Mouse (Mus musculus): ENCODE results near the gene Sppl3. TPM values are rescaled to one million over a fixed set of nuclear protein-coding genes. Genes with fewer than 3 reads are reported as not detected.
A peak's percentile ranks its signal among the peaks of the same experiment; 100 is the strongest.

Sppl3 gene
- polyA plus RNA-seq (2014; fragmentation: Nextera tagmentation; extraction: Ambion mirVana): 35.1 and 39.9 TPM in 2 replicates

DNA sequence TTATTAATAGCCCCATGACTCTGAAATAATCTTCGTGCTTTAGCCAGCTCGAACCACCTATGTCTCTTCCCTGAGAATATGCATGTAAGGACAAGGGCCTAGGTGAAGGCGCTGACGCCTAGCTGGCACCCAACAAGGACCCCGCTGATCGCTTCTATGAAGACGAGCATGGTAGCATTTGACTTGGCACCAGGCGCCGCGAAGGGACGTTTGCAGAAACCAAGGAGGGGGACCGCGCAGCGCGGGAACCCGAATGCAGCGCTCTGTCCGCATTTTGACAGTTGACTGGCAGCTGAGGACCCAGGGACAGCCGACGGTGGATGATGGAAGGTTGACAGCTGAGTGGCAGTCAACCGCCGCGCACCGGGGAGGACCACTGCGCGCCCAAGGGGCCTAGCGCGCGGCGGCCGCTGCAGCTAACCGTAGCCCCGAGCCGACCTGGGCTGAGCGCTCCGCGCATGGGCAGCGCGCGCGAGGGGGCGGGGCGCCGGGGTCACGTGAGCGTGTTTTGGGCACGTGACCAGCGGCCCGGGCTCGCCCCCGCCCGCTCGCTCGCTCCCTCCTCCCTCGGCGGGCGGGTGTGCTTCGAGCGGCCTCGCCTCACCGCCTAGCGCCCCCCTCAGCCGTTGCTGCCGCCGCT, at the start of gene Sppl3:
TSS of gene Sppl3 (plus strand) at position 561 of the 640 bp plus-strand sequence.
- Histone ChIP-seq H3K36me3 (ENCODE audit: control insufficient read depth, insufficient read depth, low read length) (no peaks in the 10 kb centered on the region), H3K27me3 (ENCODE audit: control insufficient read depth, insufficient read depth, low read length) (no peaks in the 10 kb centered on the region), H3K9me3 (ENCODE audit: control insufficient read depth, low read length) (no peaks in the 10 kb centered on the region), H3K27ac (replicated peaks in 1 of 2; ENCODE audit: control insufficient read depth in 1 of 2, insufficient read depth in 1 of 2, low read depth in 2 of 2, low read length in 2 of 2) (peak within 1 kb of the TSS; percentile 73 to 92), H3K4me2 (ENCODE audit: low read length) (peak within 1 kb of the TSS; percentile 89), H3K9ac (ENCODE audit: low read length) (peak within 1 kb of the TSS; percentile 97), H3K4me3 (ENCODE audit: control insufficient read depth in 1 of 2, insufficient read depth in 1 of 2, low read depth in 1 of 2, low read length in 2 of 2) (peak within 1 kb of the TSS; percentile 99), H3K4me1 (ENCODE audit: control insufficient read depth in 2 of 2, insufficient read depth in 2 of 2, low read length in 2 of 2) (peaks cover 13 to 37% of the 10 kb centered on the region in 2 experiments)
- 1% methylated on average over 44 of the region's 65 CpGs for WGBS
- ATAC-seq (ENCODE audit: insufficient number of reproducible peaks, insufficient read depth, low FRiP score, low read depth): peak; percentile 87

DNA sequence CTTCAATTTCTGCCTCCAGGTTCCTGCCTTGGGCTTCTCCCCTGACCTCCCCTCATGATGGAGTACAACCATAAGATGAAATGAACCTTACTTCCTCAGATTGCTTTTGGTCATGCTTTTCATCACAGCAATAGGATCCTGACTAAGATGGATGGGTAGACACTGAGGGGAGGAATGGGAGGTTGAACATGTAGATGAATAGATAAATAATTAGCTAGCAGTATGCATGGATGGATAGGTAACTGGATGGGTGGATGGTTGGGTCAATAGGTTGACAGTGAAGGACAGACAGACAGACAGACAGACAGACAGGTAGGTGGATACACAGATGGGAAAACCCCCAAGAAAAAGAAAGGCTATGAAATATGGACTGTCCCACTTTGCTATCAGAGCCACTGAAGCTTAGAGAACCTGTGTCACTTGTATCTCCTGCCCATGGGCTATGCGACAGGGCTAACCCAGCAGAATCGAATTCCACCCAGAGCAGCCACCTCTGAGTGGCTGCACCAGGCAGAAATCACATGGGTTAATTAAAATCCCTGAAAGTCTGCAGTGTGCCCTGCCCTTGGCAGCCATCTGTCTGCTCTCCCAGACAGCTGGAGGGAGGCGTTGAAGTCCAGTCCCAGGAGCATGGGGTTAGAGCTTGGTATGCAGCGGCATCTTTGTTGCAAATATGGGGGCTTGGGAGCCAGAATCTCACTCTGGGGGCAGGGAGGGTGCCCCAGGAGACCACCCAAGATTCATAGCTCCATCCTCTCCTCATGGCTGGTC, 49.2 kb upstream of the Sppl3 start:
- no peaks in the 10 kb centered on the region for H3K27me3 ChIP-seq (ENCODE audit: control insufficient read depth, insufficient read depth, low read length)
- no peaks in the 10 kb centered on the region for H3K36me3 ChIP-seq (ENCODE audit: control insufficient read depth, insufficient read depth, low read length)
- no peak overlapping the region for H3K27ac ChIP-seq (replicated peaks in 1 of 2; ENCODE audit: control insufficient read depth in 1 of 2, insufficient read depth in 1 of 2, low read depth in 2 of 2, low read length in 2 of 2)
- no peak overlapping the region for H3K4me2 ChIP-seq (ENCODE audit: low read length)
- H3K9ac ChIP-seq (ENCODE audit: low read length): no peak overlapping the region
- no peak for ATAC-seq (ENCODE audit: insufficient number of reproducible peaks, insufficient read depth, low FRiP score, low read depth)
- 43% methylated on average over 4 of the region's 4 CpGs for WGBS
- H3K4me1 ChIP-seq (ENCODE audit: control insufficient read depth in 2 of 2, insufficient read depth in 2 of 2, low read length in 2 of 2): peaks cover 9 to 16% of the 10 kb centered on the region in 2 experiments
- H3K9me3 ChIP-seq (ENCODE audit: control insufficient read depth, low read length): 0 out of 2 replicates have a peak, but pooled peaks cover 4% of the 10 kb centered on the region
- no peak overlapping the region for H3K4me3 ChIP-seq (ENCODE audit: control insufficient read depth in 1 of 2, insufficient read depth in 1 of 2, low read depth in 1 of 2, low read length in 2 of 2)

GRCm38 (mm10) chr5:114964315-114964966, 46.5 kb upstream of the Sppl3 start:
- no peaks in the 10 kb centered on the region for H3K9me3 ChIP-seq (ENCODE audit: control insufficient read depth, low read length)
- ATAC-seq (ENCODE audit: insufficient number of reproducible peaks, insufficient read depth, low FRiP score, low read depth): no peak
- WGBS: 47% methylated on average over 7 of the region's 7 CpGs
- peaks cover 25% of the 10 kb centered on the region for H3K27me3 ChIP-seq (ENCODE audit: control insufficient read depth, insufficient read depth, low read length)
- no peaks in the 10 kb centered on the region for H3K36me3 ChIP-seq (ENCODE audit: control insufficient read depth, insufficient read depth, low read length)
- peak overlapping the region; percentile 23; the same call in 1 of the 2 replicates for H3K4me2 ChIP-seq (ENCODE audit: low read length)
- peaks cover 11 to 16% of the 10 kb centered on the region in 2 experiments for H3K4me1 ChIP-seq (ENCODE audit: control insufficient read depth in 2 of 2, insufficient read depth in 2 of 2, low read length in 2 of 2)
- no peak overlapping the region for H3K4me3 ChIP-seq (ENCODE audit: control insufficient read depth in 1 of 2, insufficient read depth in 1 of 2, low read depth in 1 of 2, low read length in 2 of 2)
- H3K27ac ChIP-seq (replicated peaks in 1 of 2; ENCODE audit: control insufficient read depth in 1 of 2, insufficient read depth in 1 of 2, low read depth in 2 of 2, low read length in 2 of 2): no peak overlapping the region
- H3K9ac ChIP-seq (ENCODE audit: low read length): no peak overlapping the region

- Histone ChIP-seq H3K9ac (ENCODE audit: low read length) (no peak overlapping the region), H3K4me3 (ENCODE audit: control insufficient read depth in 1 of 2, insufficient read depth in 1 of 2, low read depth in 1 of 2, low read length in 2 of 2) (no peak overlapping the region), H3K9me3 (ENCODE audit: control insufficient read depth, low read length) (no peaks in the 10 kb centered on the region), H3K4me2 (ENCODE audit: low read length) (no peak overlapping the region), H3K27me3 (ENCODE audit: control insufficient read depth, insufficient read depth, low read length) (peaks cover 27% of the 10 kb centered on the region), H3K36me3 (ENCODE audit: control insufficient read depth, insufficient read depth, low read length) (no peaks in the 10 kb centered on the region), H3K4me1 (ENCODE audit: control insufficient read depth in 2 of 2, insufficient read depth in 2 of 2, low read length in 2 of 2) (peaks cover 11 to 16% of the 10 kb centered on the region in 2 experiments), H3K27ac (replicated peaks in 1 of 2; ENCODE audit: control insufficient read depth in 1 of 2, insufficient read depth in 1 of 2, low read depth in 2 of 2, low read length in 2 of 2) (no peak overlapping the region)
- ATAC-seq (ENCODE audit: insufficient number of reproducible peaks, insufficient read depth, low FRiP score, low read depth): no peak; the same call in 1 of the 2 replicates
- 48% methylated on average over 17 of the region's 17 CpGs for WGBS
These were observed 45.7 kb upstream of the Sppl3 start for GRCm38 (mm10) chr5:114964967-114965898.

DNA sequence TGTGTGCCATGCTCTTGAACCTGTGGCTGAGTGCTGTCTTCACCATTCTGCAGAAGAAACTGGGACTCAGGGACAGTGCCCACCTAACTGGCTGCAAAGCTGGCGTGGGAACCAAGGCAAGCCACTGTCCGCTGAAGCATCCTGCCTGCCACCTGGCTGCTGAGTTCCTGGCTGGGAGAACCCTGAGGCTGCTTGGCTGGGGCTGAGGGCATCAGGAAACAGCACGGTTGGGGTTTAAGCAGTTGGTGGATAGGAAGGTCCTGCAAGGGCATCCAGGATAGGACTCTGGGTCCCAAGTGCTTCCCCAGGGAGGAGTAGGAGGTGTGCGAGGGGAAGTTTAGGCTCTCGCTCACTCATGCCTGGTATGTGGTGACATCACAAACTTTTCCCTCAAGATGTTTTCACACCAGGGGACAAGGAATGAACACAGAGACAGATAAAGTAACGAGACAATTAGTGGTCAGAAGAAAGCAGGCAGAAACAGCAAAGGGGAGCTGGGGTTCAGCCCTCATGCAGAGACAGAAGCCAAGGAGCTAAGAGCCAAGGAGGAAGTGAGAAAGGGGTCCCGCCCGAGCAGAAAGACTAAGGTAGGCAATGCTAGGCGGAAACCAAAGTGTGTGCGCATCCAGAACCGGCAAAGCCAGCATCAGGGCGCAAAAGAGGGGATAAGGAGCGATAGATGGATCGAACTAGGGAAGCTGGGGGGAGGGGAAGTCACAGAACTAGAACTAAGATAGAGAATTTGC, 43.2 kb upstream of the Sppl3 start:
- H3K27me3 ChIP-seq (ENCODE audit: control insufficient read depth, insufficient read depth, low read length): peaks cover 30% of the 10 kb centered on the region
- no peak overlapping the region for H3K27ac ChIP-seq (replicated peaks in 1 of 2; ENCODE audit: control insufficient read depth in 1 of 2, insufficient read depth in 1 of 2, low read depth in 2 of 2, low read length in 2 of 2)
- H3K4me3 ChIP-seq (ENCODE audit: control insufficient read depth in 1 of 2, insufficient read depth in 1 of 2, low read depth in 1 of 2, low read length in 2 of 2): no peak overlapping the region
- ATAC-seq (ENCODE audit: insufficient number of reproducible peaks, insufficient read depth, low FRiP score, low read depth): no peak
- peaks cover 11 to 16% of the 10 kb centered on the region in 2 experiments for H3K4me1 ChIP-seq (ENCODE audit: control insufficient read depth in 2 of 2, insufficient read depth in 2 of 2, low read length in 2 of 2)
- no peak overlapping the region for H3K9ac ChIP-seq (ENCODE audit: low read length)
- H3K9me3 ChIP-seq (ENCODE audit: control insufficient read depth, low read length): no peaks in the 10 kb centered on the region
- H3K4me2 ChIP-seq (ENCODE audit: low read length): no peak overlapping the region
- no peaks in the 10 kb centered on the region for H3K36me3 ChIP-seq (ENCODE audit: control insufficient read depth, insufficient read depth, low read length)
- whole genome bisulfite sequencing: 25% methylated on average over 14 of the region's 14 CpGs

DNA sequence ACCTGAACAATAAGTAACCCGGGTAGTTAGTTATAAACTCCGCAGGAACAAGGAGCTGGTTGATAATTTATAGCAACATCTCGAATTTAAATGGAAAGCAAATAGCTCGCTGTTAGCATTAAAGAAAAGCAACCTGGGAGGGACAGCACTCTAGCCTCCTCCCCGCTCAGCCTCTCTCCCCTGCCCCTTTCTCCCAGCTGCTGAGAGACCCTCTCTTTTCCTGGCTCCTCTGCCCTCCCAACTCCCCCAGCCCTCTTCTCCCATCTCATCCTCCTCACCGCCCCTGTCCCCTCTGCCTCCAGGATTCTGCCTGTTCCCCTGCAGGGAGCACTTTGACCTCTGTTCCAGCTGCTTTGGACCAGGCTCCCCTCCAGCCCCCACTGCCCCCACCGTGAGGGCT, 42.3 kb upstream of the Sppl3 start:
- Histone ChIP-seq H3K9me3 (ENCODE audit: control insufficient read depth, low read length) (no peaks in the 10 kb centered on the region), H3K27ac (replicated peaks in 1 of 2; ENCODE audit: control insufficient read depth in 1 of 2, insufficient read depth in 1 of 2, low read depth in 2 of 2, low read length in 2 of 2) (no peak overlapping the region), H3K36me3 (ENCODE audit: control insufficient read depth, insufficient read depth, low read length) (no peaks in the 10 kb centered on the region), H3K4me3 (ENCODE audit: control insufficient read depth in 1 of 2, insufficient read depth in 1 of 2, low read depth in 1 of 2, low read length in 2 of 2) (no peak overlapping the region), H3K4me1 (ENCODE audit: control insufficient read depth in 2 of 2, insufficient read depth in 2 of 2, low read length in 2 of 2) (peaks cover 11 to 16% of the 10 kb centered on the region in 2 experiments), H3K9ac (ENCODE audit: low read length) (no peak overlapping the region), H3K27me3 (ENCODE audit: control insufficient read depth, insufficient read depth, low read length) (peaks cover 30% of the 10 kb centered on the region), H3K4me2 (ENCODE audit: low read length) (no peak overlapping the region)
- ATAC-seq (ENCODE audit: insufficient number of reproducible peaks, insufficient read depth, low FRiP score, low read depth): no peak
- 34% methylated on average over 7 of the region's 7 CpGs for WGBS

All from heart, embryonic 14.5 days (tissue).